Mouse (Mus musculus): ENCODE measurements around the gene Dbndd2. TPM values are rescaled to one million over a fixed set of nuclear protein-coding genes. Genes with fewer than 3 reads are reported as not detected.

Dbndd2 gene
- polyA plus RNA-seq, 1 experiment from 2014 or later: 4.7 TPM

GRCm38 (mm10) chr2:164494126-164494525, 8.2 kb downstream of the Dbndd2 start:
- no peaks in the 10 kb centered on the region for H3K36me3 ChIP-seq
- H3K9ac ChIP-seq: no peak overlapping the region
- 55% methylated on average over 2 of the region's 2 CpGs for WGBS
- no peak overlapping the region for H3K4me3 ChIP-seq (replicated peaks)
- no peaks in the 10 kb centered on the region for H3K27me3 ChIP-seq (replicated peaks)
- H3K4me2 ChIP-seq (replicated peaks): no peak overlapping the region
- peaks cover 7% of the 10 kb centered on the region; the same call in 1 of the 2 replicates for H3K4me1 ChIP-seq (replicated peaks)
- H3K9me3 ChIP-seq: no peaks in the 10 kb centered on the region
- no peak overlapping the region for H3K27ac ChIP-seq
- ATAC-seq: no peak

- no peak overlapping the region for H3K27ac ChIP-seq
- no peak overlapping the region for H3K4me3 ChIP-seq (replicated peaks)
- no peaks in the 10 kb centered on the region for H3K27me3 ChIP-seq (replicated peaks)
- H3K9ac ChIP-seq: no peak overlapping the region
- H3K4me2 ChIP-seq (replicated peaks): peak overlapping the region; percentile 91; the same call in 1 of the 2 replicates
- ATAC-seq: no peak
- peaks cover 7% of the 10 kb centered on the region; the same call in 1 of the 2 replicates for H3K36me3 ChIP-seq
- H3K9me3 ChIP-seq: no peaks in the 10 kb centered on the region
- 52% methylated on average over 1 of the region's 1 CpGs for WGBS
- H3K4me1 ChIP-seq (replicated peaks): peaks cover 7% of the 10 kb centered on the region; the same call in 1 of the 2 replicates
Observed at GRCm38 (mm10) chr2:164496331-164496730, 10.4 kb downstream of the Dbndd2 start.

GRCm38 (mm10) chr2:164496847-164497690, 11.2 kb downstream of the Dbndd2 start, which contains the start of gene Pigt:
Gene Pigt, plus strand, starts transcription at chr2:164497520.
- Histone ChIP-seq H3K9me3 (no peaks in the 10 kb centered on the region), H3K9ac (peak within 1 kb of the TSS; percentile 61), H3K36me3 (peaks cover 9% of the 10 kb centered on the region; the same call in 1 of the 2 replicates), H3K27me3 (replicated peaks) (no peaks in the 10 kb centered on the region), H3K27ac (peak within 1 kb of the TSS; percentile 67; the same call in 1 of the 2 replicates), H3K4me3 (replicated peaks) (peak within 1 kb of the TSS; percentile 70), H3K4me1 (replicated peaks) (peaks cover 7% of the 10 kb centered on the region; the same call in 1 of the 2 replicates), H3K4me2 (replicated peaks) (peak within 1 kb of the TSS; percentile 91)
- WGBS: 4% methylated on average over 43 of the region's 43 CpGs
- ATAC-seq: peak; percentile 97

GRCm38 (mm10) chr2:164497691-164498268, 11.9 kb downstream of the Dbndd2 start:
- H3K4me1 ChIP-seq (replicated peaks): peaks cover 7% of the 10 kb centered on the region; the same call in 1 of the 2 replicates
- H3K36me3 ChIP-seq: peaks cover 14% of the 10 kb centered on the region; the same call in 1 of the 2 replicates
- H3K9me3 ChIP-seq: no peaks in the 10 kb centered on the region
- H3K9ac ChIP-seq: peak overlapping the region; percentile 61
- 5% methylated on average over 21 of the region's 21 CpGs for WGBS
- H3K4me3 ChIP-seq (replicated peaks): peak overlapping the region; percentile 70
- H3K27ac ChIP-seq: no peak overlapping the region
- H3K4me2 ChIP-seq (replicated peaks): peak overlapping the region; percentile 91
- no peaks in the 10 kb centered on the region for H3K27me3 ChIP-seq (replicated peaks)
- ATAC-seq: peak; percentile 59

GRCm38 (mm10) chr2:164499317-164499716, 13.4 kb downstream of the Dbndd2 start:
- H3K27ac ChIP-seq: no peak overlapping the region
- no peaks in the 10 kb centered on the region for H3K9me3 ChIP-seq
- no peak overlapping the region for H3K9ac ChIP-seq
- H3K4me2 ChIP-seq (replicated peaks): no peak overlapping the region
- ATAC-seq: no peak
- no peak overlapping the region for H3K4me3 ChIP-seq (replicated peaks)
- peaks cover 25% of the 10 kb centered on the region for H3K36me3 ChIP-seq
- WGBS: 70% methylated on average over 5 of the region's 5 CpGs
- no peaks in the 10 kb centered on the region for H3K27me3 ChIP-seq (replicated peaks)
- H3K4me1 ChIP-seq (replicated peaks): peaks cover 7% of the 10 kb centered on the region; the same call in 1 of the 2 replicates

GRCm38 (mm10) chr2:164500511-164500910, 14.6 kb downstream of the Dbndd2 start:
- no peaks in the 10 kb centered on the region for H3K27me3 ChIP-seq (replicated peaks)
- H3K9ac ChIP-seq: no peak overlapping the region
- WGBS: 89% methylated on average over 7 of the region's 7 CpGs
- no peak overlapping the region for H3K27ac ChIP-seq
- H3K4me2 ChIP-seq (replicated peaks): no peak overlapping the region
- ATAC-seq: no peak
- H3K9me3 ChIP-seq: no peaks in the 10 kb centered on the region
- peaks cover 7% of the 10 kb centered on the region; the same call in 1 of the 2 replicates for H3K4me1 ChIP-seq (replicated peaks)
- no peak overlapping the region for H3K4me3 ChIP-seq (replicated peaks)
- peaks cover 34% of the 10 kb centered on the region for H3K36me3 ChIP-seq

- no peak for ATAC-seq
- H3K27me3 ChIP-seq (replicated peaks): no peaks in the 10 kb centered on the region
- no peaks in the 10 kb centered on the region for H3K9me3 ChIP-seq
- H3K36me3 ChIP-seq: peaks cover 37% of the 10 kb centered on the region
- H3K4me2 ChIP-seq (replicated peaks): no peak overlapping the region
- H3K4me1 ChIP-seq (replicated peaks): no peaks in the 10 kb centered on the region
- WGBS: 95% methylated on average over 3 of the region's 3 CpGs
- no peak overlapping the region for H3K27ac ChIP-seq
- H3K9ac ChIP-seq: no peak overlapping the region
- H3K4me3 ChIP-seq (replicated peaks): no peak overlapping the region
Observed at GRCm38 (mm10) chr2:164504919-164505318, 19.0 kb downstream of the Dbndd2 start.

GRCm38 (mm10) chr2:164505619-164506347, 19.9 kb downstream of the Dbndd2 start:
- no peaks in the 10 kb centered on the region for H3K4me1 ChIP-seq (replicated peaks)
- no peaks in the 10 kb centered on the region for H3K9me3 ChIP-seq
- peaks cover 30% of the 10 kb centered on the region for H3K36me3 ChIP-seq
- no peak overlapping the region for H3K9ac ChIP-seq
- no peaks in the 10 kb centered on the region for H3K27me3 ChIP-seq (replicated peaks)
- no peak overlapping the region for H3K4me2 ChIP-seq (replicated peaks)
- H3K4me3 ChIP-seq (replicated peaks): no peak overlapping the region
- no peak overlapping the region for H3K27ac ChIP-seq
- no peak for ATAC-seq
- WGBS: 73% methylated on average over 4 of the region's 4 CpGs

GRCm38 (mm10) chr2:164507811-164508210, 21.9 kb downstream of the Dbndd2 start:
- H3K27ac ChIP-seq: no peak overlapping the region
- H3K27me3 ChIP-seq (replicated peaks): no peaks in the 10 kb centered on the region
- no peak overlapping the region for H3K4me2 ChIP-seq (replicated peaks)
- H3K36me3 ChIP-seq: peaks cover 23% of the 10 kb centered on the region
- 87% methylated on average over 19 of the region's 19 CpGs for WGBS
- H3K4me3 ChIP-seq (replicated peaks): no peak overlapping the region
- ATAC-seq: no peak
- no peaks in the 10 kb centered on the region for H3K4me1 ChIP-seq (replicated peaks)
- no peaks in the 10 kb centered on the region for H3K9me3 ChIP-seq
- H3K9ac ChIP-seq: no peak overlapping the region

- ATAC-seq: no peak
- H3K27ac ChIP-seq: no peak overlapping the region
- 47% methylated on average over 5 of the region's 5 CpGs for WGBS
- peaks cover 3% of the 10 kb centered on the region; the same call in 1 of the 2 replicates for H3K36me3 ChIP-seq
- H3K4me1 ChIP-seq (replicated peaks): peaks cover 6% of the 10 kb centered on the region; the same call in 1 of the 2 replicates
- no peak overlapping the region for H3K4me3 ChIP-seq (replicated peaks)
- H3K4me2 ChIP-seq (replicated peaks): no peak overlapping the region
- no peaks in the 10 kb centered on the region for H3K9me3 ChIP-seq
- H3K9ac ChIP-seq: no peak overlapping the region
- H3K27me3 ChIP-seq (replicated peaks): no peaks in the 10 kb centered on the region
Observed at GRCm38 (mm10) chr2:164510621-164511190, 24.8 kb downstream of the Dbndd2 start.

- WGBS: 57% methylated on average over 12 of the region's 14 CpGs
- no peaks in the 10 kb centered on the region for H3K9me3 ChIP-seq
- H3K4me2 ChIP-seq (replicated peaks): no peak overlapping the region
- H3K36me3 ChIP-seq: no peaks in the 10 kb centered on the region
- peaks cover 6% of the 10 kb centered on the region; the same call in 1 of the 2 replicates for H3K4me1 ChIP-seq (replicated peaks)
- peak; percentile 62 for ATAC-seq
- no peak overlapping the region for H3K4me3 ChIP-seq (replicated peaks)
- H3K27me3 ChIP-seq (replicated peaks): no peaks in the 10 kb centered on the region
- H3K9ac ChIP-seq: no peak overlapping the region
- H3K27ac ChIP-seq: no peak overlapping the region
Observed at GRCm38 (mm10) chr2:164512121-164512909, 26.4 kb downstream of the Dbndd2 start.
